Mouse (Mus musculus) mesoderm, embryonic 11.5 days (tissue): ENCODE measurements around the gene Usp50.

ENCODE experiments used
- DNase-seq: peaks from one replicate; pipeline ENCODE4 v3.0.0-alpha.2; 2012; ENCODE audit warnings: low read depth, low spot score

Usp50 gene

DNA sequence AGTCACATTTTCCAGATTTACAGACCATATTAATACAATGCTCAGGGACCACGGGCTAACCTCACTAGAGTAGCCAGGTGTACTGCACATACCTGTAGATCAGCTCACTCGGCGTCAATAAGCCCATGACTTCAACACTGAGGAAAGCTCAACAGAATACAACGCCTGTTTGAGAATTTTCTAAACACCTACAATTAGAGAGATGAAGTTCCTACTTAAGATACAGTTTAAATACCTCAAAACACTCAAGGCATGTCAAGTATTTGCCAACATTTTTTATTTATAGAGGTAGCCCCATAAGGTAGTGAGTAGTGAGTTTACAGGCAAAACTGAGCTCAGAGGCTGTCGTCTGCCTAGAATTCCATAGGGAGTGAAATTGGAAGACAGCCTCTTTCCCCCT, 39.9 kb downstream of the Usp50 start:
- no peak for DNase-seq

DNA sequence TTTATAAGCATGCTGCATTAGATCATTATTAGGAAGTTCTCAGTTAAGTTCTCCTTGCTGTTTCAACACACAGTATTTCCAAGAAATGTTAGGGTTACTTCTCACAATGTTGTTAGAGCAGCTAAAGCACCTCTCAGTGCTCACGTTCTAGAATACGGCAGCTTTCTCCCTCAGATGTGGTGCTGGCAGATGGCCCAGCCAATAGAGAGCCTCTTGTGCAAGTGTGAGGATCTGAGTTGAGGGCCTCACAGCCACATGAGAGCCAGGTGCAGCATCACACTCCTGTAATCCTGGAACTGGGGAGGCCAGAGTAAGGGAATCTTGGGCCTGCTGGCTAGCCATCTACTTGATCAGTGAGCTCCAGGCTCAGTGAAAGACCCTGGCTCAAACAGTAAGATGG, 43.0 kb downstream of the Usp50 start:
- DNase-seq: no peak

DNA sequence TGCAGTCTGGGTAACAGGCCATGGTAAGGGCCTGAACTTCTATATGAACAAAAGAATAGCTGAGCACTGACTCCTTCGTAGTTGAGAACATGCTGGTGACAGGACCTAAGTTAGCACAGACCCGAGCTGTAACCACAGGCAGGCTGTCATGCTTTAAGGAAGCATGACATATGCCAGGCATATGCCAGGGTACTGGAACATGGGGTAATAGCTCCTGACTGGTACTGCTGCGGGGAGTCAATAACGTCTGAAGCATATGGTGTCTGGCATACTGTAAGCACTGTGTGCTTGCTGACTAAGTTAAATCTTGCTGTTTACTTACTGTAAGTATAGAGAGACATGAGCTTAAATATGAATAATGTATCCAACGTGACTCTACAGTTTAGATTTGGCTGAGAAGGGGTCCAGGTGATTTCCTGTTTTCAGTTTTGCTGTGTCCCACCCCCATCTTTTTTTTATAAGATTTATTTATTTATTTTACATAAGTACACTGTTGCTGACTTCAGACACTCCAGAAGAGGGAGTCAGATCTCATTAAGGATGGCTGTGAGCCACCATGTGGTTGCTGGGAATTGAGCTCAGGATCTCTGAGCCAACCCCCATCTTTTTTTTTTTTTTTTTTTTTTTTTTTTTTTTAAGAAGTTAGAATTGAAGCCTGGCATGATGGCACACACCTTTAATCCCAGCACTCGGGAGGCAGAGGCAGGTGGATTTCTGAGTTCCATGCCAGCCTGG, 47.8 kb downstream of the Usp50 start:
- DNase-seq: no peak

DNA sequence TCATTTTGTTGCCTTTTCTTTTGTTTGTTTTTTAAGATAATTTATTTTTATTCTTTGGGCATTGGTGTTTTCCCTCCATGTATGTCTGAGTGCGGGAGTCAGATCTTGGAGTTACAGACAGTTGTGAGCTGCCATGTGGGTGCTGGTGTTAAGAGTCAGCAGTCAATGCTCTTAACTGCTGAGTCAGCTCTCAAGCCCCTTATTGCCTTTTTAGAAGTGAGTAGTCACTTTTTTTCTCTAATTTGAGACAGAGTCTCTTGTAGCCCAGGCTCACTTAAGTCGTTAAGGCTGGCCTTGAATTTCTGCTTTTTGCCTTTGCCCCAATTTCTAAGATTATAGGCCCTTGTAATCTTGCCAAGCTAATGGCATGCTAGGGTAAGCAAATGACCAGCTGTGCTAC, 52.8 kb downstream of the Usp50 start:
- DNase-seq: no peak

DNA sequence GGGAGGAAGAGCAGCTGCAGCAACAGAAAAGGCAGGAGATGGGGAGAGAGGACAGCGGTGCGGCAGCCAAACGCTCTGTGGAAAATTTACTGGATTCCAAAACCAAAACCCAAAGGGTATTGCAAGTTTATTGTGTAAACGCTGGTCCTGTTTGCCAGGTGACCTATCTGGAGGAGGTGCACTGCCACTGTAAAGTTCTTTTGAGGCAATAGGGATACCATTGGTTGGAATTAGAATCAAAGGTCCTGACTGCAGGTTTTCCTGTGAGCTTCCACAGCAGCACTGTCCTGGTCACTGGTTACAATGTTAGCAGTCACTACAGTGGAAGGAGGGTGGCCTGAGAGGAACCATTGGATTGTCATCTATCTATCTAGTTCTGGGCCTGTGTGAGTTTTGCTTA, 54.1 kb downstream of the Usp50 start:
- DNase-seq: no peak

DNA sequence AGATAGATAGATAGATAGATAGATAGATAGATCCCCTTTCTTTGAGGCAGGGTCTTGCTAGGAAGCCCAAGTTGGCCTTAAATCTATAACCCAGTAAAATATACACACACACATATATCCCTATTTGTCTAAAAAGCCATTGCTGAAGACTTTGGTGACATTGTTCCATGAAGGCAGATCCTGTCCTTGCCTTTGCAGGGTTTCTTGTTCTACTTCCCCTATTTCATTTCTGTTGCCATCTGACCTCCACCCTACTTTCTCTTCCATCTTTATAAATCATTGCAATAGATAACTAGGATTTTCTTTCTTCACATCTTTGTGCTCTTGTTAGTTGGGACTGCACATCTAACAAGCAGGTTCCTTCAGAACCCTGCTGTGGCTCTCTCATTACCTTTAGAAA, 70.3 kb downstream of the Usp50 start:
- DNase-seq: no peak

DNA sequence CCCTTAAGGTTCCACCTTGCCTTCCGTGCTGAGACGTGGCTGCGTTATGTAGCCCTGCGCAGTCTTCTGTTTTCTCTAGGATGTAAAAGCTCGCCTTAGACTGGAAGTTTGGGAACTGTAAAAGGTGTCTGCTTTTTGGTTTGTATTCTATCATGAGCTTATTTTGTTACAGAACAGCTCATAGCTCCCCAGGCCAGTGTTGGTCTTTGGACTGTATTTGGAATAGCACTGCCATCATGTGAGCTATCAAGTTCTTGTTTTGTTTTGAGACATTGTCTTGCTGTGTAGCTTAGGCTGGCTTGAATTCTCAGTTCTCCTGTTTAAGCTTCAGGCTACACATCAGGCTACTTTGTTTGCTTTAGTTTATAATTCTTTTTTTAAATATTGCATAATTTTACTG, 70.7 kb downstream of the Usp50 start:
- no peak for DNase-seq

DNA sequence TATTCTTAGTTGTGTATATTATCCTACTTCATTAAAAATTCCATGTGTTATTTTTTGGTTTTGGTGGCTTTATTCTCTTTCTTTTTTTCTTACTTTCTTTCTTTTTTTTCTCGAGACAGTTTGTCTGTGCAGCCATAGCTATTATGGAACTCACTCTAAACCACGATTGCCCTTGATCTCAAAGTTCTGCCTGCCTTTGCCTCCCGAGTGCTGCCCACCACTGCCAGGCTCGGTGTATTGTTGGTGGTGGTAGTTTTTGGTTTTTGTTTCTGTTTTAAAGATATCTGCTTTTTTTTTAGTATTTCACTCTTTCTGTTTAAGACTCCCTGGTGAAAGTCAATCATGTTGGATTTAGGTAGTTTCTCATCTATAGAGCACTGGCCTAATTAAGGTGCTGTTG, 74.9 kb downstream of the Usp50 start:
- no peak for DNase-seq

DNA sequence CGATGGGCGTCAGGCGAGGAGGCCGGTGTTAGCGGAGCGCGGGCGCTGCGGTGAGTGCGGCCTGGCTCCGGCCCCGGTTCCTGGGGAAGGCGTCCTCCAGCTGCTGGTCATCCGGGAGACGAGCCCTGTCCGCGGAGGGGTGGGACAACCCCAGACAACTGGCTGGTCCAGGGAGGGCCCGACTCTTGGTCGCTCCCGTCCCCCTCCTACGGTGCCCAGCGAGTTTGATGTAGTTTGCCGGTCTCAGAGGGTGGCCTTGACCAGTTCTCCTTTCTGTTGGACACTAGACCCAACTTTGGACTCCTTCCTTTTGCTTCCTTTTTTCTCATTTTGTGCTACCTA, 75.9 kb downstream of the Usp50 start:
- no peak for DNase-seq

DNA sequence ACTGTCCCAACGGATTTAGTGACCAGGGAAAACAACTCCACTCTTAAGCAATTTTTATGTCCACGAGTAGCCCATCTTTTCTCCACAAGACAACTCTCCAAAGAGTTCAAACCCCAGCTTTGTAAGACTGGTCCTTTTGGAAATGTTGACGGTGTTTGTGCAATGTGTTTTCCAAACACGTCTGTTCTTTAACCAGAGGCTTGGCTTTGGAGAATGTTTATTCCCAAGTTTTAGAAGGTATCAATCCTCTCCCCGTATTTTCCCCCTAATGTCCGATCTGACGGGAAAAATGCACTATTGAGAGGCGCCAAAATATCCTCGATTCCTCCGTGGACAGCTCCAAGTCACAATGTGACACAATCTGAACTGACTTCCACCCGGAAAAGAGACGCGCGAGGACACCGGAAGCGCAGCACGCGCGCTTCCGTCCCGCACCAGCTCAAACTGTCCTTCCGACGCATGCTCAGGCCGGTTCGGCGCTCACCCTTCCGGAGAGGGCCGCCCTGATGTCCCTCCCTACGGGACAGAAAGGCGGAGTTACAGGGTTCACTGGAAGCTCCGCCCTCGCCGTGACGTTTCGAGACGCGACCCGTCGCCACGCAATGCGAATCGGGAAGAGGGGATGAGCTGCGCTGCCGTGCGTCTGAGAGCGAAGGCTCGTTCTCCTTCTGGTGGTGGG, 76.4 kb downstream of the Usp50 start, which contains the start of gene Usp8:
TSS of gene Usp8 (plus strand) at position 570 of the 679 bp plus-strand sequence.
- peak; percentile 97 for DNase-seq

DNA sequence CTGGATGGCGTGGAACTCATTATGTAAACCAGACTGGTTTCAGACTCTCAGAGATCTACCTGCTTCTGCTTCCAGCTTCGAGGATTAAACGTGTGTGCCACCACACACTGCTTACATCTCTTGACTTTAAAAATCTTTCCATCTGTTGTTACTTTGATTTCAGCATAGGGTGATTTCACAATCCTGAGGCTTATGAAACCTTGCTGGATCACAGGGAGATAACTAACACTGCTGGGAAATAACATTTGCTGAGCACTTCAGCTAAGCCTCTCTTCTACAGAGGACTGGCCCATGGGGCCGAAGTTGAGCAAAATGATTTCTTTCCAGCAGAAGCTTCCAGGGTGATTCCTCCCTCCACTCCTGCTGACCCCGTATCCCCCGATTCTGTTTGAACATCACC, 88.0 kb downstream of the Usp50 start:
- DNase-seq: no peak

DNA sequence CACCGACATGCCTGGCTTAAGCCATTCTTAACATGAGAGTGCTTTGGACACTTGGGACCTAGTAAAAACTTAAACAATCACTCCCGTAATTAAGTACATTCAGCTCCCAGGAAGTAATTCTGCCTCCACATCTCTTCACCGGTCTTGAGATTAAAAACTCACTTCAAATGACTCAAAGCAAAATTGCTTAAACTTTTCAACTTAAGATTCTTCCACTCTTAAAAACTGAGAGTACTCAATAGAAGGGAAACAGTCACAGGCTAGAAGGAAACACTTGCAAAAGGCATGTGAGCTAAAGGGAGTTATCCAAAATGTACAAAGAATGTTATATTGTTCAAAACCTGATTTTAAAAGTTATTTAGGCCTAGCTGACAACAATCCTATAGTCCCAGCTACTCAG, 92.0 kb downstream of the Usp50 start:
- no peak for DNase-seq

DNA sequence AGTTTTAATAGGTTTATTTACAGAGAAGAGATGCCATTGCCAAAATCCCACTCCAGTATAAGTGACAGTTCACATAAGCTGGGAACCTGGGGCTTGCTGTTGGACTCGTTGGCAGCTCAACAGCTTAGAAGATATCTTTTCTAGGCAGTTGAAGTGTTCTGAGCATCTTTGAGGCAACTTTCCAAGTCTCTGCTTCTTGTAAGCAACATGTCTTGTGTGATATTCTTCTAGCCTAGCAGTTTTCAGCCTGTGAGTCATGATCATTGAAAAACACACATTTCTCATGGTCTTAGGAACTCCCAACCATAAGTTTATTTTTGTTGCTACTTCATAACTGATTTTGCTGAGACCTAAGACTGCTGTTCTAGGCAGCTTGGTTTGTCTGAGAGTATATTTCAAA, 100.3 kb downstream of the Usp50 start:
- no peak for DNase-seq

DNA sequence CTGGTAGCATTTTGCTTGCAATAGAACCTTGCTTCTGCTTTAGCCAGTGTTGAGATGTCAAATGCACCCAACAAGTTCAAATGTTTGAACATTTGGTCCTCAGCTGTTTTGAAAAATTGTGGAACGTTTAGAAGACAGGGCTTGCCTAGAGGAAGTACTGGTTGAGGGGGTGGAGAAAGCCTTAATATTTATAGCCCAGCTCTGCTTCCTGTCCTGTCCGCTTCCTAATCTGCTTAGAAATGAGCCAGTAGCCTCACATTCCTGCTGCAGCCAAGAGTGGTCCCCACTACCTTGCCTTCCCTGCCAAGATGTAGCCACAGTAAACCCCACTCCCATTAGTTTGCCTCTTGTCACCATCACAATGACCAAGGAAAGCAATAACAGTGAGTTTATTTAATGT, 100.9 kb downstream of the Usp50 start:
- no peak for DNase-seq

DNA sequence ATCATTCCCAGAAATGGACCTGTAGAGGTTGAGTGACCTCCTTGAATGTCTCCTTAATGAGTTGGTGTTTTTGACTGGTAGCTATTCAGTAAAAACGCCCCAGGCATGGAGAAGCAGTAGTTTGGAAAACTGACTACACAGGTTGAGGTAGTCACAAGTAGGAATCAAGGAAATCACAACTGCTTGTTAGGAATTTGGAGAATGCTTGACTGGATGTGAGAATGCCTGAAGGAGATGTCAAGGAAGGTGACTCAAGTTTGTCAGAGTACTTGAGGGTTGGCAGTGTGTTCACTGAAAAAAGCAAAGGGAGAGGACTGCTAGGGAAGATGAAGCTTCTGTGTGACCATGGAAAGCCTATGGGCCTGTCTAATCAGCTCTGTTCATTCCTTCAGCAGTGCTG, 105.9 kb downstream of the Usp50 start:
- no peak for DNase-seq

DNA sequence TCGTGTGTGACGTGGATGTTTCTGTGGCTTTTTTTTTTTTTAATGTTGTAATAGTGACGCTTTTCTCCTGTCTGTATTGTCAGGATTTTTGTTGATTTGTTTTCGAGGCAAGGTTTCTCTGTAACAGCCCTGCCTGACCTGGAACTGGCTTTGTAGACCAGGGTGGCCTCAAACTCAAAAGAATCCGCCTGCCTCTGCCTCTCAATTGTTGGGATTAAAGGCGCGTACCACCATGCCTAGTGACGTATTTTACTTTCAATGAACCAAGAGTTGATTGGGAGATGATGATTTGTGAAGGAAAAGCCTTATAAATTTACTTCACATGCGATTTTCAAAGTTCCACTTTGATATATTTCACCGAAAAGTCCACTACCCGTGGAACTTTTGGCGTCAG, 107.2 kb downstream of the Usp50 start, which contains the start of gene Gabpb1:
TSS of gene Gabpb1 (minus strand) at position 216 of the 394 bp plus-strand sequence.
- no peak for DNase-seq

DNA sequence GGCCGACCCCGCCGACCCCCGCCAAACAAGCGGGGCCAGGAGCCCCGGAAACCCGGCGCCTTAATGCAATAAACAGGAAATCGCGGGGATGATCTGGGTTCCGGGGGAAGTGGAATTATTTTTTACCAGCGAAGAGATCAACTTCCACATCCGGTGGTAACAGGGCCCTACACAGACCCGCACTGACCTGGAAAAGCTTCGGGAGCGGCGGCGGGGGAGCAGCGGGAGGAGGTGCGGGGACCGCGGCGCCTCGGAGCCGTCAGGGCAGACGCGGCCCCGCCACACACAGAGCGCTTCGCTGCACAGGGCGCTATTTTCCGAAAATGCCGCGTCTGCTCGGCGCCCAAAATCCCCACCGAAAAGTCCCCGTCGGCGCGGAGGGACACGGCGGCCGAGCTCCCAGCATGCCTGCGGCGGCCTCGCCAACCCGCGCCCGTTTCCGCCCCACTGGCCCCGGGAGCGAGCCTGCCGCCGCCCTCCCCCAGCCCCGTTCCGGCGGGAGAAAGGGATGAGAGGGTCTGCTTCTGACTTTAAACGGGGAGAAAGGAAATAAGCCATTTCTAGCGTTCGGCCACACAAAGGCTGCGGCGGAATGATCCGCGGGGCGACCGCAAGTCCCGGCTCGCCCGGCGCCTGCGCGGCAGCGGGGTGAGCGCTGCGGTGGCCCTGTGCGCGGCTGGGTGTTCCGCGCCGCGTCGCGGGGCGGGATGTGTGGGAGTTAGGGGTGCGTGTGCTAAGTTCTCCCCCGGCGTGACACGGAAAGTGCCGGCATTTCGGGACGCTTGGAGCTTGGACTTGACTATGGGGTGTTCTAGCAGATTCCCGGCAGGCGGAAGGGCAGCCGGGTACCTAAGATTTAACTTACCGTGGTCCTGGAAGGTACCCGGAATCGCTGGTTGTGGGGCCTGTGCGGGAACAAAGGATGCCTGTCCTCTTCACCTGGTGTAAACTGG, 107.8 kb downstream of the Usp50 start:
- DNase-seq: peak; percentile 94

DNA sequence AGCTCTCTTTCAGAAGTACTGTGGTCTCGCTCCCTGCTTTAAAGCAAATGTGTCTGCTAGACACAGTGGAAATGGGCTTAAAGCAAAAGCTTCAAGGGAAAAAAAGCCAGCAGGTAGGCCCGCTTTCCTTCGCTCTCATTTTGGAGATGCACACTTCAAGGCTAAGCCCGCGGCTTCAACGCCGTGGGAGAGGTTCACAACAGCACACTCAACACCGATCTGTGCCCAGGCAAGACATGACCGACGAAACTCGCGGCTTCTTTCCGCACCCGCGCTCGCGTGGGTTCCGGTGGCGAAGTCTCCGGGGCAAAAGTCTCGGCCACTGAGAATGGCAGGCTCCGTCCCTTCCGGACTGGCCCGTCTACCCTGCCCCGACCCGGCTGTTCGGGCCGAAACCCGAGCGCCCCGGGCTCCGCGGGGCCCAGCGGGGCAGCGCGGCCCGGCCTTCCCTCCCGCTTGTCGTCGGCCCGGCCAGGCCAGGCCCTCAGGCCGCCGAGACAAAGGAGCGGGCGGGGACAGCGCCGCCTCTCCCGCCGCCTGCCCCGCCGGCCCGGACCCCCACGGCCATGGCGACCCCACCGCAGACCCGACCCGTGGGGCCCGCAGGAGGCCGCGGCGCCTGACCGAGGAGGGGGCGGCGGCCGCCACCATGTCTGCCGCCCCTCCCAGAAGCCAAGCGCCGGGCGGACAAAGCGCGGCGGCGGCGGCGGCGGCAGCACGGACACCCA, 108.7 kb downstream of the Usp50 start:
- DNase-seq: peak; percentile 44

DNA sequence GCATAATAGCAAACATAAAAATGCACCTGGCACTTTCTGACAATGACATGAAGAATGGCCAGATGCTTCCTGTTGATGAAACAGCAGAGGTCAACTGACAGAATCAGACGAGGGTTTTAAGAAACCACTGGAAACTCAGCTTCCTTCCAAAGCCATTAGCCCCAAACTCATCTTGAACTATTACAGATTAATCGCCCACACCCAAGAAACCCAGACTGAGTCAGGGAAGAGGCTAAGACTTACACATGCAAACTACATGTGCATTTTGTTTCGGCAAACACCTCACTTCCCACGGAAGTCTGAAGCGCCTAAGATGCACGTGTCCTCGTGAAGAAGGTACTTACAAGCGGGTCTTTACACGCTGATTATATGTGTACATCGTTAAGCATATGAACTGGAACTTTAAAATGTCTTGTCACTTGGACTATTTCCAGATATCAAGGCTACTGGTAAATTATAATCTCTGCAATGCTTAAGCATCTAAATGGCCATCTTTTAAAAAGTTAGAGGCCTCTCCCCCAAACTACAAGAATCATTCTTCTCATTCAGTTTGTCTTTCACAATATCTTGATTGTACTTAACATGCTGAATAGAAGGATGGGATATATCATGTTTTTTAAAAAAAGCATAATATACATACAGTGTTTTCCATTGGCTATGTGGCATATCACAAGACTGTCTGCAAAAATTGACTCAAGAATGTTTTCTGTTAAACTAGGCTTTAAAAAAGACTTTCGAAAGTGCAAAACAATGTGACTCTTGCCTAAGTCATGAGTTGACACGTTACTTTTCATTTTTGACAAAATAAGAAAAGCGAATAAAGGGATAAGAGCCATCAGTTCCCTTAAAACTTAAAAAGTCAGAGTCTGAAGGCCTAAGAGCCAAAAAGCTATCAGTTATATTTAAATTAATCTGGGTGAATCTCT, 109.7 kb downstream of the Usp50 start:
- DNase-seq: no peak

DNA sequence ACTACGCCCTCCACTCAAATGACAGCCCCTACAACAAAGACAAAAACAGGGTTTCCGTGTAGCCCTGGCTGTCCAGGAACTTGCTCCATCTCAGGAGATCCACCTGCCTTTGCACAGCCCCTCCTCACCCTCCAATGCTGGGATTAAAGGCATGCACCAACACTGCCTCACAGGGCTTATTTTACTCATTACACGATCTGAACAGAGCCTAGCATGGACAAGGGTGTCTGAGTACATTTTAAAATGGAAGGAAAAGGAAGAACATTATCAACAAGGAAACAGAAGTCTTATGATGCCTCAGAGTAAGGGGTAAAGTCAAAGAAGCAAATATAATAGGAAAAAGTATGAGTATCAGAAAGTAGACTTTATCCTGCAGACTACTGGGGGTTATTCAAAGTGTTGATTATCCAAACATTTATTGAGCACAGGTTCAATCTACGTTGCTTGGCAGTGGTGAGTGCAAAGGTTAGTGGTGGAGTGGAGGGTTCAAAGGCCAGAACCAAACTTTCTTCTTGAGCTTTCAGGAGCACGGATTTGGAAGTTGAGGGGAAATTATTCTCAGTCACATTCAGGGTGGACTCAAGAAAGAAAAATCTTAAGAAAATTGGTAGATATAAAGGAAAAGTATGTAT, 114.5 kb downstream of the Usp50 start:
- no peak for DNase-seq
